Mouse (Mus musculus) brain, embryonic 14.5 days (tissue): ENCODE results near the gene Nrip1.

Experiments
- CTCF ChIP-seq: fragments of 200-500 bp; IDR thresholded peaks from 2 replicates; pipeline ENCODE4 v1.5.1; 2012; ENCODE audit warnings: inconsistent platforms, mild to moderate bottlenecking, moderate library complexity, borderline replicate concordance; ENCODE audit not compliant: insufficient read depth, insufficient read length; ENCODE audit errors: extremely low read depth
- POLR2A ChIP-seq: fragments of 200-500 bp; IDR thresholded peaks from 2 replicates; pipeline ENCODE4 v1.6.1; 2012; ENCODE audit warnings: mild to moderate bottlenecking, inconsistent platforms, borderline replicate concordance; ENCODE audit not compliant: poor library complexity, insufficient read depth, insufficient read length, severe bottlenecking; ENCODE audit errors: extremely low read depth

- TF ChIP-seq POLR2A: no peak
- no peak for TF ChIP-seq CTCF
Measured at GRCm38 (mm10) chr16:76301037-76301727, 72.4 kb downstream of the Nrip1 start.
